Mouse (Mus musculus): ENCODE measurements at regions not wholly inside any gene's neighbourhood (a gene's known extent, or its start where the extent isn't known, plus 50 kb on each side); places are given as distances from the start of the nearest gene placed in this dataset.

- TF ChIP-seq CTCF (IDR thresholded peaks at IDR 0.05; ENCODE audit: control insufficient read depth, insufficient read depth, insufficient replicate concordance, low read depth, low read length) (no peak), POLR2A (IDR thresholded peaks at IDR 0.05; ENCODE audit: control insufficient read depth, low read depth, low read length) (no peak)
Measured at GRCm38 (mm10) chr2:166370776-166371175, 215.3 kb upstream of the Sulf2 start.
